Mouse (Mus musculus): ENCODE results near the gene Phlda3. TPM values are rescaled to one million over a fixed set of nuclear protein-coding genes. Genes with fewer than 3 reads are reported as not detected.

Phlda3 gene
- polyA plus RNA-seq, 1 experiment from 2014 or later = 19.9 TPM

DNA sequence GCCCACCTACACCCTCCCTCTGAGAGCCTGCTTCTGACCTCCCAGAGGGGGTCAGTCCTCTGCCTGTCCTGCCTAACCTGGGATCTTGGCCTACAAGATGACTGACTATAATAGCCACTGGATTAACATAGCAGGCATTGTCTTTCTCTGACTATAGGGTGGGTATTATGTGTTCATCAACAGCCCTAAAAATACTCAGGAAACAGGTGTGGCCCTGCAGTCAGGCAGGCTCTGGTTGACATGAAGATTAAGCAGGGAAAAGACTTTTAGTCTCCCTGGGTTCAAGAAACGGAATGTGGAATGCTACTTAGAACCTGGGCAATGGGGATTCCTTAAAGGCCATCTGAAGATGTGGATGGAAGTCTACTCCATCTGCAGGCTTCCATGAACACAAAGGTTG lies 32.6 kb downstream of the Phlda3 start:
- Histone ChIP-seq H3K4me2 (ENCODE audit: low read length) (no peak overlapping the region), H3K9me3 (ENCODE audit: control insufficient read depth, low read length) (no peaks in the 10 kb centered on the region), H3K27me3 (replicated peaks; ENCODE audit: control insufficient read depth, insufficient read depth, low read length) (no peaks in the 10 kb centered on the region), H3K36me3 (ENCODE audit: control insufficient read depth, insufficient read depth) (no peaks in the 10 kb centered on the region), H3K27ac (ENCODE audit: low read length) (no peak overlapping the region), H3K4me1 (replicated peaks; ENCODE audit: control insufficient read depth, insufficient read depth, low read length) (peaks cover 9% of the 10 kb centered on the region), H3K4me3 (replicated peaks; ENCODE audit: low read length) (no peak overlapping the region), H3K9ac (replicated peaks; ENCODE audit: low read depth, low read length) (no peak overlapping the region)
- no peak for ATAC-seq
- WGBS = 83% methylated on average over 1 of the region's 1 CpGs

DNA sequence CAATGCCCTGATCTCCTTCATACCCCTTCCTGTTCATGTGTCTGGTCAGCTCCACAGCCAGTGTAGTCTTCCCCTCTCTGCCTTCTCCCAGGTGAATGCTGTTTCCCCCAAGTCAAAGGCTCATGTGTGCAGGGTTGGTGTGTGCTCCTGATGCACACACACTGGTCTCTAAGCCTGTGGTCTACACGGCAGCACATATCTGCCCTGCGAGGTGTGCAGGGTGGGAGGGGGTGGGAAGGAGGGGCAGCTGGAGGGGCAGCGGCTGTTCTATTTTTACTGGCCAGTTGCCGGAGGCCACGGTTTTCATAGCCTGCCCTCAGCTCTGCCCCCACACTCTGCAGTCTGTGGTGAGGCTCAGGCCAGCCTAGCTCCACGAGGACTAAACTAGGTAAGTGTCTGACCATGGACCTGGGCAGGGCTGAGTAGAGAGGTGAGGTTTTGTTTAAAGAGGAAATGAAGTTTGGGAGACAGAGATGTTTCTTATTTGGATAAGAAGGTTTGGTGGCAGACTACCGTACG lies 33.2 kb downstream of the Phlda3 start:
- Histone ChIP-seq H3K4me1 (replicated peaks; ENCODE audit: control insufficient read depth, insufficient read depth, low read length) (peaks cover 4% of the 10 kb centered on the region), H3K27ac (ENCODE audit: low read length) (no peak overlapping the region), H3K27me3 (replicated peaks; ENCODE audit: control insufficient read depth, insufficient read depth, low read length) (no peaks in the 10 kb centered on the region), H3K4me3 (replicated peaks; ENCODE audit: low read length) (no peak overlapping the region), H3K4me2 (ENCODE audit: low read length) (no peak overlapping the region), H3K9me3 (ENCODE audit: control insufficient read depth, low read length) (no peaks in the 10 kb centered on the region), H3K9ac (replicated peaks; ENCODE audit: low read depth, low read length) (no peak overlapping the region), H3K36me3 (ENCODE audit: control insufficient read depth, insufficient read depth) (no peaks in the 10 kb centered on the region)
- ATAC-seq = no peak
- WGBS = 80% methylated on average over 8 of the region's 8 CpGs

DNA sequence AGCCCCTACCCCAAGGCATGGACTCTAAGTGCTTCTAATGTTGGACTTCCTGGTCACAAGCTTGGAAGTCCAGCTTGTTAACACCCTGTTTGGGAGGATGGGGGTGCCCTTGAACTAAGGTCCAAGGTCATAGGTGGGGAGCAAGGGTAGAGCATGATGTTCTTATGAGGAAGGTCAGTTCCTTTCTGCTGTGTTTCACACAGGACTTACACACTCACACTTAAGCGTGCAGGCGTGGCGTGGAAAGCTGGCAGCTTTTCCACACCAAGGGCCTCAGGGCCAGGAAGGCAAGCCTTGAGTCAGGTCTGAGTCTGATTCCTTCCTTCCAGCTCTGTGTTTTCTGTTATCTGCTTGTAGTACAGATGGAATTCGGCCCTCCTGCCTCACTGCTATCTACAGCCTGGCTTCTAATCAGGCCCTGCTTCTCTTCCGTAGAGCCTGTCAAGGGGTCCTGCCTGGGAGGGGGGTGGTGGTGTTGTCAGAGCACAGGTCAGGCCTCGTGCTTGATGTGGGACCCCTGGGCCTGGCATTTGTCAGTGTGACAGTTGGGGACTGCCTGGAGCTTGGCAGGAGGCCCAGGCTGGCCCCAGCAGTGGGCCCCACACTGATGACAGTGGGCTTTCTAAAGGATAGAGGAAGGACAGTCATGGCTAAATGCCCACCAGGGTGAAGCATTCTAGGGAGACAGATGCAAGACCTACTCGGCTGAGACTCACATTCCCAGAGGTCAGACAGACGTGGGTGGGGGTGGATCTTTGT lies 34.5 kb downstream of the Phlda3 start:
- H3K9me3 ChIP-seq (ENCODE audit: control insufficient read depth, low read length) = no peaks in the 10 kb centered on the region
- no peak overlapping the region for H3K4me3 ChIP-seq (replicated peaks; ENCODE audit: low read length)
- ATAC-seq = no peak
- no peak overlapping the region for H3K27ac ChIP-seq (ENCODE audit: low read length)
- H3K36me3 ChIP-seq (ENCODE audit: control insufficient read depth, insufficient read depth) = no peaks in the 10 kb centered on the region
- H3K4me1 ChIP-seq (replicated peaks; ENCODE audit: control insufficient read depth, insufficient read depth, low read length) = peaks cover 4% of the 10 kb centered on the region
- WGBS = 48% methylated on average over 8 of the region's 8 CpGs
- H3K4me2 ChIP-seq (ENCODE audit: low read length) = no peak overlapping the region
- H3K27me3 ChIP-seq (replicated peaks; ENCODE audit: control insufficient read depth, insufficient read depth, low read length) = no peaks in the 10 kb centered on the region
- no peak overlapping the region for H3K9ac ChIP-seq (replicated peaks; ENCODE audit: low read depth, low read length)

DNA sequence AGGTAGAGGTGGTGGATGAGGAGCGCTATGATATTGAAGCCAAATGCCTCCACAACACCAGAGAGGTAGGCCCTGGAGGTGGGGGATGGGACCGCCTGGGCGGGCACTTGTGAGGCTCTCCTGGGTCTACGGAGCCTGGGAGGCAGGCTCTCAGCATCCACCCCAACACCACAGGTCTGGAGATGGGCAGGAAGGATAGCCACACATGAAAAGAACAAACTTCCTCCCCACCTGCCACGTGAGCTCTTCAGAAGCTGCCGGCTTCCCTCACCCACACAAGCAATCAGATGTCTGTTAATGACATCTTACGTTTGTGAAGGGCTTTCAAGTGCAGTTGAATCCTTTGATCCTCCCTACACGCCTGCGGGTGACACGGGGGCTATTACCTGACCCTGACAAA lies 41.6 kb downstream of the Phlda3 start:
- H3K4me1 ChIP-seq (replicated peaks; ENCODE audit: control insufficient read depth, insufficient read depth, low read length) = peaks cover under 1% of the 10 kb centered on the region
- no peak overlapping the region for H3K4me3 ChIP-seq (replicated peaks; ENCODE audit: low read length)
- H3K9me3 ChIP-seq (ENCODE audit: control insufficient read depth, low read length) = no peaks in the 10 kb centered on the region
- 60% methylated on average over 10 of the region's 10 CpGs for WGBS
- H3K4me2 ChIP-seq (ENCODE audit: low read length) = no peak overlapping the region
- H3K36me3 ChIP-seq (ENCODE audit: control insufficient read depth, insufficient read depth) = no peaks in the 10 kb centered on the region
- ATAC-seq = no peak
- no peaks in the 10 kb centered on the region for H3K27me3 ChIP-seq (replicated peaks; ENCODE audit: control insufficient read depth, insufficient read depth, low read length)
- no peak overlapping the region for H3K9ac ChIP-seq (replicated peaks; ENCODE audit: low read depth, low read length)
- H3K27ac ChIP-seq (ENCODE audit: low read length) = no peak overlapping the region

DNA sequence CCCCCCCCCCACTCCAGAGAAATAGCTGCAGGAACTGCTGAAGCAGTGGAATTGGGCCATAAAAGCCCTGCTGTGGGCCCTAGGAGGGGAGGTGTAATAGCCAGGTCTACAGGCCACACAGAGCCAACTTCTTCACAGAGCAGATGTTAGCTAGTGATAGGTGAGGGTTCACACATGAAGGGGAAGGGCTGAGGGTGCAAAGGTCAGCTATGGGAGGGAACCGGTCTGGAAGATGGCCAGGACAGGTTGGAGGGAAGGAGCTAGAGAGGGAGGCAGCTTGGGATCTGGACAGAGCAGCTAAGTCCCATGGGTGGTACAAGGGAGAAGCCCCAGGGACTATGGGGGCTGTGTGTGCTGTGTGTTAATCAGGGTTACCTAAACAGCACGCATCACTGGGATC lies 44.3 kb downstream of the Phlda3 start:
- Histone ChIP-seq H3K9me3 (ENCODE audit: control insufficient read depth, low read length) (no peaks in the 10 kb centered on the region), H3K4me1 (replicated peaks; ENCODE audit: control insufficient read depth, insufficient read depth, low read length) (peaks cover 8% of the 10 kb centered on the region), H3K9ac (replicated peaks; ENCODE audit: low read depth, low read length) (no peak overlapping the region), H3K27ac (ENCODE audit: low read length) (no peak overlapping the region), H3K4me2 (ENCODE audit: low read length) (no peak overlapping the region), H3K27me3 (replicated peaks; ENCODE audit: control insufficient read depth, insufficient read depth, low read length) (no peaks in the 10 kb centered on the region), H3K4me3 (replicated peaks; ENCODE audit: low read length) (no peak overlapping the region), H3K36me3 (ENCODE audit: control insufficient read depth, insufficient read depth) (no peaks in the 10 kb centered on the region)
- 92% methylated on average over 2 of the region's 2 CpGs for WGBS
- no peak for ATAC-seq

DNA sequence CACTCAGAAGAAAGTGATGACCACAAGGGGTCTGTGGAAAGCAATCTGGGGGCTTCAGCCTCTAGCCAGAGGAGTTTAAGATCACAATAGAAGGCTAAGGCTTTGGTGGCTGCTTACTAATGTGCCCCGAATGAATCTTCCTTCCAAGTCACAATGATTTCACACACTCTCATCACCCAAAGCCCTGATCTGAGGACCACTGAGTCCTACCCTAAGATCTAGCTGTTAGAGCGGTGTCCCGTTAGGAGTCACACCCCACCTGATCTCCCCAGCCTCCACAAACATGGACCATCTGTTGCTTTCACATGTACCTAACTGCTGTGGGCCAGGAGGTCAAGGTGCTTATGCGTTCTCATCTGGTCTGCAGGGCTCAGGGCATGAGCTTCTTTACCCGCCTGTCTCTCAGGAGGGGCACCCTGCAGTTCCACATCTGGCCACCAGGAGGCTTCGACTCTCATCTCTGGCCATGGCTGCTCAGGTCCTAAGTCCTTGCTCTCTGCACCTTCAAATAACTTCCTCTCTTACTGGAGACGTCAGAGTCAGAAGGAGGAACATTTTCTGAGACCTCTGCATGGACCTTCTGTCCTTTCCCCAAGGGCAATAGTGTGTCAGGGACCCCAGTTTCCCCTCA lies 45.2 kb downstream of the Phlda3 start:
- H3K4me2 ChIP-seq (ENCODE audit: low read length) = no peak overlapping the region
- WGBS = 37% methylated on average over 7 of the region's 7 CpGs
- H3K9me3 ChIP-seq (ENCODE audit: control insufficient read depth, low read length) = no peaks in the 10 kb centered on the region
- no peak overlapping the region for H3K4me3 ChIP-seq (replicated peaks; ENCODE audit: low read length)
- no peak overlapping the region for H3K9ac ChIP-seq (replicated peaks; ENCODE audit: low read depth, low read length)
- no peak for ATAC-seq
- H3K27ac ChIP-seq (ENCODE audit: low read length) = no peak overlapping the region
- H3K4me1 ChIP-seq (replicated peaks; ENCODE audit: control insufficient read depth, insufficient read depth, low read length) = peaks cover 8% of the 10 kb centered on the region
- H3K27me3 ChIP-seq (replicated peaks; ENCODE audit: control insufficient read depth, insufficient read depth, low read length) = no peaks in the 10 kb centered on the region
- no peaks in the 10 kb centered on the region for H3K36me3 ChIP-seq (ENCODE audit: control insufficient read depth, insufficient read depth)

DNA sequence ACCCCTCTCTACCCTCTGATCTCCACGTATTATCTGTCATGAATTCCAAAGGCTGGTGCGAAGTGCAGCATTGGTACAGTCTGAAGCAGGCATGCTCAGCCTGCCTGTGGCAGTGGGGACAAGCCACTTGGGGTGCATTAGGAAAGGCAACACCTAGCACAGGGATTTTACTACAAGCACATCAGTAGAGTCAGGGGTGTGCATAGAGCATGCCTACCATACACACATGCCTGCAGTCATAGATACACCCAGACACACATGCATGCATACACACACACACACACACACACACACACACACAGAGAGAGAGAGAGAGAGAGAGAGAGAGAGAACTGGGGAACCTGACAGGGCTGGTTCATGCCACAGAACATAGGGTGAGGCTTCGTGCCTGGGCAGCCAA lies 46.3 kb downstream of the Phlda3 start:
- WGBS = 70% methylated on average over 3 of the region's 3 CpGs
- no peaks in the 10 kb centered on the region for H3K9me3 ChIP-seq (ENCODE audit: control insufficient read depth, low read length)
- no peak for ATAC-seq

DNA sequence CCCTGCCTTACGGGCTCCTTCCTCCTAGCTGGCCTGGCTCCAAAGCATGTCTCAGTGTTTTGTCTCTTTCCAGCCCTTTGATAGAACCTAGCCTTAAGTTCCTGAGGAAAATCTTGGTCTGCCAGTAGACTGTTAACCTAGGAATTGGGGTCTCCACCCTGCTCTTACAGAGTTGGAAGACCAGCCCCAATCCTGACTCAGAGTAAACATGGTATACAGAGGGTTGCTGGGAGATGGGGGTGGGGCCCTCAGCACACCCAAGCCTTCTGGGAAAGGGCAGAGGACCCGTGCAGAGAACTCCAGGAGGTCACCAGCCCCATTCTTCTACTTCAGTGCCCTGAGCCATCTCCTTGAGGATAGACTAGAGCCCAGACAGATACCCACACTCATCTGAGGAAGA lies 46.7 kb downstream of the Phlda3 start:
- no peak for ATAC-seq
- Histone ChIP-seq H3K27me3 (replicated peaks; ENCODE audit: control insufficient read depth, insufficient read depth, low read length) (peaks cover 11% of the 10 kb centered on the region), H3K27ac (ENCODE audit: low read length) (no peak overlapping the region), H3K4me3 (replicated peaks; ENCODE audit: low read length) (no peak overlapping the region), H3K4me2 (ENCODE audit: low read length) (no peak overlapping the region), H3K4me1 (replicated peaks; ENCODE audit: control insufficient read depth, insufficient read depth, low read length) (peaks cover 8% of the 10 kb centered on the region), H3K9me3 (ENCODE audit: control insufficient read depth, low read length) (no peaks in the 10 kb centered on the region), H3K36me3 (ENCODE audit: control insufficient read depth, insufficient read depth) (no peaks in the 10 kb centered on the region), H3K9ac (replicated peaks; ENCODE audit: low read depth, low read length) (no peak overlapping the region)
- WGBS = 20% methylated on average over 2 of the region's 2 CpGs

More for the DNA sequence above, 46.3 kb downstream of the Phlda3 start:
- Histone ChIP-seq H3K27ac (ENCODE audit: low read length) (no peak overlapping the region), H3K4me2 (ENCODE audit: low read length) (no peak overlapping the region), H3K27me3 (replicated peaks; ENCODE audit: control insufficient read depth, insufficient read depth, low read length) (peaks cover 7% of the 10 kb centered on the region), H3K9ac (replicated peaks; ENCODE audit: low read depth, low read length) (no peak overlapping the region), H3K36me3 (ENCODE audit: control insufficient read depth, insufficient read depth) (no peaks in the 10 kb centered on the region), H3K4me3 (replicated peaks; ENCODE audit: low read length) (no peak overlapping the region), H3K4me1 (replicated peaks; ENCODE audit: control insufficient read depth, insufficient read depth, low read length) (peaks cover 8% of the 10 kb centered on the region)

DNA sequence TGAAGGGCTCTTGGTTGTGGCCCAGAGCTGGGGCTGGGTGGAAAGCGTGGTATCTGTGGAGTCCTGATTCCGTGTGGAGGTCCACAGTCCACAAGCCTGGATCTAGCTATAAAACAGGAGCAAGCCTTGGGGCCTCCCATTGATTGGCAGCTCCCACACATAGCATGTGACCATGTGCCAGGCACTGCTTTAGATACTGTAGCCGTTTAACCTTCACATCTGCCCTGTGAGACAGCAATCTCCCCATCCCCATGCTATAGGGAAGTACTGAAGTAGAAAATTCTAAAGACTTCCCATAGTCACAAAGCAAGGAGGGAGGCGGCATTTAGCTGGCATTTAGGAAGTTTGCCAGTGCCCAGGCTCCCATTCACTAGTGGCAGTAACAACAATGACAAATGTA lies 47.2 kb downstream of the Phlda3 start:
- Histone ChIP-seq H3K9ac (replicated peaks; ENCODE audit: low read depth, low read length) (no peak overlapping the region), H3K4me2 (ENCODE audit: low read length) (no peak overlapping the region), H3K9me3 (ENCODE audit: control insufficient read depth, low read length) (no peaks in the 10 kb centered on the region), H3K4me3 (replicated peaks; ENCODE audit: low read length) (no peak overlapping the region), H3K27me3 (replicated peaks; ENCODE audit: control insufficient read depth, insufficient read depth, low read length) (peaks cover 16% of the 10 kb centered on the region), H3K36me3 (ENCODE audit: control insufficient read depth, insufficient read depth) (no peaks in the 10 kb centered on the region), H3K4me1 (replicated peaks; ENCODE audit: control insufficient read depth, insufficient read depth, low read length) (peaks cover 8% of the 10 kb centered on the region), H3K27ac (ENCODE audit: low read length) (no peak overlapping the region)
- ATAC-seq = peak; percentile 52; the same call in 1 of the 2 replicates
- 44% methylated on average over 4 of the region's 4 CpGs for WGBS

Measured in forebrain, embryonic 16.5 days (tissue).